Mouse (Mus musculus) large intestine, adult 2 months (tissue): ENCODE data around the gene Gm45837. TPM values are rescaled to one million over a fixed set of nuclear protein-coding genes. Genes with fewer than 3 reads are reported as not detected.
A peak's percentile ranks its signal among the peaks of the same experiment; 100 is the strongest.

Experiments used
- DNase-seq: peaks from one replicate; pipeline ENCODE4 v3.0.0-alpha.2; 2012; ENCODE audit warnings: low read depth, low spot score
- WGBS: fragments of 180-500 bp; shearing (Covaris S2); methylation state at CpG from one replicate; pipeline ENCODE4 v1.1.7; 2018; 5-methylcytosine and 5-hydroxymethylcytosine counted together
- polyA plus RNA-seq: library from polyadenylated mRNA; depleted of rRNA; stranded (reverse); fragments of >200 nt; gene quantifications from 2 replicates; pipeline ENCODE4 v1.2.3, GENCODE M21; 2012

Gene Gm45837
- polyA plus RNA-seq, 1 experiment: not detected

GRCm38 (mm10) chr7:101423970-101424369 is 13.3 kb downstream of the Gm45837 start:
- WGBS: 70% methylated on average over 6 of the region's 6 CpGs
- no peak for DNase-seq

GRCm38 (mm10) chr7:101426692-101427091 is 16.0 kb downstream of the Gm45837 start:
- no peak for DNase-seq
- WGBS: 64% methylated on average over 8 of the region's 8 CpGs

GRCm38 (mm10) chr7:101427736-101428135 is 17.1 kb downstream of the Gm45837 start:
- 18% methylated on average over 2 of the region's 2 CpGs for WGBS
- no peak for DNase-seq

- no peak for DNase-seq
- 56% methylated on average over 6 of the region's 6 CpGs for WGBS
Measured at GRCm38 (mm10) chr7:101435038-101435437, 24.4 kb downstream of the Gm45837 start.

- 8% methylated on average over 1 of the region's 1 CpGs for WGBS
- DNase-seq: no peak
Measured at GRCm38 (mm10) chr7:101437876-101438275, 27.2 kb downstream of the Gm45837 start.

GRCm38 (mm10) chr7:101443093-101443492 is 32.4 kb downstream of the Gm45837 start:
- no peak for DNase-seq
- WGBS: 68% methylated on average over 10 of the region's 10 CpGs

- no peak for DNase-seq
- WGBS: 78% methylated on average over 4 of the region's 4 CpGs
Measured at GRCm38 (mm10) chr7:101444211-101444610, 33.5 kb downstream of the Gm45837 start.

- 25% methylated on average over 3 of the region's 3 CpGs for WGBS
Measured at GRCm38 (mm10) chr7:101449855-101450254, 39.2 kb downstream of the Gm45837 start.

GRCm38 (mm10) chr7:101450422-101451401 is 40.0 kb downstream of the Gm45837 start:
- peak; percentile 27 for DNase-seq

More at GRCm38 (mm10) chr7:101449855-101450254, 39.2 kb downstream of the Gm45837 start:
- no peak for DNase-seq

GRCm38 (mm10) chr7:101452669-101453068 is 42.0 kb downstream of the Gm45837 start:
- WGBS: 79% methylated on average over 3 of the region's 3 CpGs

More at GRCm38 (mm10) chr7:101450422-101451401, 40.0 kb downstream of the Gm45837 start:
- WGBS: under 1% methylated on average over 66 of the region's 68 CpGs

GRCm38 (mm10) chr7:101453296-101453695 is 42.6 kb downstream of the Gm45837 start:
- WGBS: 64% methylated on average over 3 of the region's 3 CpGs
- DNase-seq: no peak

More at GRCm38 (mm10) chr7:101452669-101453068, 42.0 kb downstream of the Gm45837 start:
- no peak for DNase-seq

- no peak for DNase-seq
- 19% methylated on average over 8 of the region's 8 CpGs for WGBS
Measured at GRCm38 (mm10) chr7:101453725-101454124, 43.0 kb downstream of the Gm45837 start.

GRCm38 (mm10) chr7:101454479-101454878 is 43.8 kb downstream of the Gm45837 start:
- 85% methylated on average over 9 of the region's 9 CpGs for WGBS
- DNase-seq: no peak

- 79% methylated on average over 6 of the region's 6 CpGs for WGBS
- no peak for DNase-seq
Measured at GRCm38 (mm10) chr7:101455141-101455540, 44.5 kb downstream of the Gm45837 start.

GRCm38 (mm10) chr7:101456318-101456717 is 45.6 kb downstream of the Gm45837 start:
- DNase-seq: no peak
- 84% methylated on average over 4 of the region's 4 CpGs for WGBS

GRCm38 (mm10) chr7:101456789-101457188 is 46.1 kb downstream of the Gm45837 start:
- DNase-seq: no peak
- 85% methylated on average over 5 of the region's 5 CpGs for WGBS

GRCm38 (mm10) chr7:101457283-101457682 is 46.6 kb downstream of the Gm45837 start:
- no peak for DNase-seq
- 82% methylated on average over 5 of the region's 5 CpGs for WGBS

- 40% methylated on average over 8 of the region's 8 CpGs for WGBS
- no peak for DNase-seq
Measured at GRCm38 (mm10) chr7:101457801-101458200, 47.1 kb downstream of the Gm45837 start.

GRCm38 (mm10) chr7:101458278-101458781 is 47.6 kb downstream of the Gm45837 start:
- no peak for DNase-seq
- WGBS: 80% methylated on average over 4 of the region's 4 CpGs

- DNase-seq: no peak
- 74% methylated on average over 9 of the region's 9 CpGs for WGBS
Measured at GRCm38 (mm10) chr7:101459305-101459813, 48.7 kb downstream of the Gm45837 start.
